Mouse (Mus musculus): ENCODE data around the gene Dcaf10. TPM values are rescaled to one million over a fixed set of nuclear protein-coding genes. Genes with fewer than 3 reads are reported as not detected.
"Not testable (repeated sequence)": the region's sequence is repeated elsewhere in the genome, so short reads cannot be mapped to it uniquely, and the experiment has no call there.

Gene Dcaf10
- total RNA-seq, 2 experiments from 2014 or later, result 18.1 to 19.0 TPM

DNA sequence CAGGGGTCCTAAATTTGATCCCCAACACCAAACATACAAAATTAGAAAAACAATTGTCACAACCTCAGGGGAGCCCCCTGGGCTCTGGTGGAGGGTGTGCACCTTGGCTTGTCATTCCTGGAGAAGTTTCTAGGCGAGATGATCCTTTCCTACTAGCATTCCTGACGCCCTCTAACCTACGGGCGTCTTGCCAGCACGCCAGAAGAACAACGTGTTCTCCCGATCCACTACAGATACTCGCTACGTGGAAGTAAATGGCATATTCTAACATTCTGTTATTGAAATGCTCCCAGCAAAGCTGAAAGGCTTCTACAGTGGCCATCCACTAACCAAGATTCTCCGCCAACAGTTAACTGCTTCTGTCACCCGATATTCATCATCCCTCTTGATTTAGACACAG is 50.7 kb downstream of the Dcaf10 start:
- peak in 1 of 2 experiments; percentile 33 for DNase-seq
- intact Hi-C loops (cut with DNase I), result no loop called here

DNA sequence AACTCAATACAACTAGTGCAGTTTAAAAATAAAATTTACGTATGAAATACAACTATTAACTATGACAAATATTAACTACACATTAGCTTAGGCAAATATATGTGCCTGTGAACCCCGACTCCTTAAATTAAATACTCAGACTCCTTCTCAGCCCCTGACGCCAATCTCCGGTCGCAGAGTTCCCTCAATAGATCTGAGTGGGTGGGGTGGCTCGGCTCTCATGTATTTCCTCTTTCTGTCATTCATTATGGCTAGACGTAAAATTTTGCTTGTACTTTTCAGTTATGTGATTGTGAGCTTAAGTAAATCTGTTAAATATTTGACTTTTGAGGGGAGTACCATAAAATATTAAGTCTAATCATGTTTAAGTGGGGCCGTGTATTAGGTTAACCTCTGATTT is 51.1 kb downstream of the Dcaf10 start:
- DNase-seq, result no peak
- intact Hi-C loops (cut with DNase I), result no loop called here

DNA sequence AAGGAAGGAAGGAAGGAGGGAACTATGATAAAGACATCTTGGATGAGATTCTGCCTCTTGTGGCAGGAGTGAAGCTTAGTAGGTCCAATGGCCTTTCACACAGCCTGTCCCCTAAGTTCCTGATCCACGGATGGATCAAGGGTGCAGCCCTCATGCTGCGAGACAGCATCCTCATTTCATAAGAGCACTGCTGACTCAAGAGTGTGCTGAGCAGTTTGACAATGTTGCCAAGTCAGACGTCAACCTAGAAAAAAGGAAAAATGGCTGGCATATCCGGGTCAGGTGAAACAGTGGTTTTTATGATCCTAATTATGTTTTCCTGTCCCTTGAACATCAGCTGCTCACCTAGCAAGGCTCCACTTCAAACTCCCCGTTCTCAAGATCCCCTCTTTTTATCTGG is 51.8 kb downstream of the Dcaf10 start:
- DNase-seq, result no peak
- intact Hi-C loops (cut with DNase I), result no loop called here

DNA sequence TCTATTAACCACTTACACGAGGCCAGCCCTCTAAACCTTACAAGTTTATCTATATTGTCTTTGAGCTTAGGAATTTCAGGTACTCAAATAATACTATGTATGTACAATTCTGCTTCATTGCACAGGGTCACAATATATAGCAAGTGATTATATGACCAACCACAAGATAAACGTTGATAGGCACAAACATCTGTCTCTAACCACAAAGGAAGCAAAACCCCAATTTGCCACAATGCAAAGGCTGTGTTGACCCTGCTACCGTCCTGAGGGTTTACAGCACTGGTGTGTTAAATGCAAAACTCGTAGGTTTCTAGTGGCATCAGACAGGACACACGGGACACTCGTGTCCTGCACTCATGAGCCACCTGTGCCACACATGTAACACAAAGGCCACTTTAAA is 54.3 kb downstream of the Dcaf10 start:
- intact Hi-C loops (cut with DNase I); DNase-seq: not testable (repeated sequence)

DNA sequence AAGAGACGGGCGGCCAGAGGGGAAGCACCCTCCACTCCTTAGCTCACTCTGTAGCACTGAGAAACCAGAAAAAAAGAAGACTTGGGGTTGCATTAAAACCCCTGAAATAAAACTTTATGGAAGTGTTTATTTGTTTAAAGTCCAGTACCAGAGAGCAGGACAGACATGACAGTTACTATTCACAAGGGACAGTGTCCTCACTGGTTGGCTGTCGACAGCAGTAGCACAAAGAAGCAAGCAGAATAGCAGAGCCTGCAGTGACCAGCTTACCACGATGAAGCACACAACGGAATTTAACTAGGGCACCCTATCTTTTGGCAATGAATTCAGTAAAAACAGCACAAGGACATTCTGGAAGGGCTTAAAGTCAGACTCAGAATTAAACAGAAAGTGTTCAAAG is 56.4 kb downstream of the Dcaf10 start:
- DNase-seq; intact Hi-C loops (cut with DNase I): not testable (repeated sequence)

DNA sequence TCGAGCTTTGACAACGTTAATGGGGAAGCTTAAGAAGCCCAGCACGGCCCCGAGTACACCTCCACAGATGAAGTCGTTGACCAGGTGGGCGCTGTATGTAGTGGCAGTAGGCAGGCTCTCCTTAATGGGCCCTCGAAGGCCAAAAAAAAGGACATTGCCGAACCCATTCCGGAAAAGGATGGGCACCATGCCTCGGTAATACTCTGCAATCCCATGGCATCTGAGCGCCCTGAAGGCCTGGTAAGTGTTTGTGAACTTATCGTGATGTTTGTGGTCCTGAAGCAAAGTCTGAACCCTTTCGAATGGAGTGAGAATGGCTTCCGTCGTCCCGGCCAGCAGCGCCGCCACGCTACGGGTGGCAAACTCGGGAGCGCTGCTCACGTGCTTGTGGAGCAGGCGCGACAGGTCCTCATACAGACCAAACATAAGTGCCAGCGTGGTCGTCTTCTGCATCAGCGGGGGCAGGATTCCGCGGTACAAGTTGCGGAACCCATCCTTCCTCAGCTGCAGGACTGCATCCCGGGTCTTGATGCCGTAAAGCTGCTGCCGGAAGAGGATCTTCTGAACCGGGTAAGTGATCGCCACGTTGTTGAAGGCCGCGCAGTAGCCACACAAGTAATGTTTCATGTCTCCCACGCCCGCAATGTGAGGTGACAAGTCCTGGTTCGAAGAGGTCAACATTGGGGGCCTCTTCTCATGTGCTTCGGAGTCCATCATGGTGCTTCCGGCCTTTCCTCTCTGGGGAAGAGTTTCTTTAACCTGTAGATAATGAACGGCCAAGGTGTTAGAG is 57.7 kb downstream of the Dcaf10 start:
- no peak for DNase-seq
- intact Hi-C loops (cut with DNase I), result loop anchor here (10.0 kb wide), 1 partner anchor 385 kb away; the partner anchor contains the start of genes Polr1e and Zbtb5

DNA sequence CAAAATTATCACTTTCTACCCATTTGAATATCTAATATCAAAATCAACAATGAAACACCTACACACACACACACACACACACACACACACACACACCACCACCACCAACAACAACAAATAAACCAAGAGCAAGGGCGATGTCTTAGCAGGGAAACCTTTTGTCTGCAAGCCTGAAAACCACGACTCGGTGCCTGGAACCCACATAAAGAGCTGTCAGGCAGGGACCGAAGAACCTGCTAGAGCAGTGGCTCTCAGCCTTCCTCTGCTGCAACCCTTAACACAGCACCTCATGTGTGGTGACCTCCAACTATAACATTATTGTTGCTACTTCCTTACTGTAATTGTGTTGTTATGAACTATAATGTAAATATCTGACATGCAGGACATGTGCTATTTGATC is 60.4 kb downstream of the Dcaf10 start:
- no peak for DNase-seq
- intact Hi-C loops (cut with DNase I), result loop anchor here (10.0 kb wide), 1 partner anchor 387 kb away; the partner anchor contains the start of genes Polr1e and Zbtb5

DNA sequence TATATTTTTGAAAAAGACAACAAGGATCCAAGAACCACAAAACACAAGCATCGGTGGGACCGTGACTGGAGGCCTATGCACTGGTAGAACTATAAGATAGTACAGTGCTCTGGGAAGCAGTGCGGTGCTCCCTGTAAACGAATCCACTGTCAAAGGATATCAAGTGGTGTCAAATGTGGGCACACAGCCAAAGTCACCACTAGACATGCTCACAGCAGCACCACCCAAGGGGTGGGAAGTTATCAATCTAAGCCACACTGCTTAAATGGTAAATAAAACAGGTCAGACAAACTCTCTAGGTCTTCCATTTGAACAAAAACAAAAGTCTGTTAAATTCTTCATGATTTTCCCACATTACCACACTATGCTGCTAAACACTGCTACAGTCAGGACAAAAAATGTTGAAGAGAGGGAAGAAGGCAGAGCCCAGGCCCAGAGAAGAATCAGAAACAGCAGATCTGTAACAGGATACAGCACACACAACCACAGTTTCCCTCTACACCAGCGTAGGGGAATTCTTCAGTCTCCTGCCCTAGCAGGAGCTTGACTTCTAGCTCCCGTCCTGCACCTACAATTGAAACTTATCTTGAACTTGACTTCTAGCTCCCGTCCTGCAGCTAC is 61.1 kb downstream of the Dcaf10 start:
- no peak for DNase-seq

DNA sequence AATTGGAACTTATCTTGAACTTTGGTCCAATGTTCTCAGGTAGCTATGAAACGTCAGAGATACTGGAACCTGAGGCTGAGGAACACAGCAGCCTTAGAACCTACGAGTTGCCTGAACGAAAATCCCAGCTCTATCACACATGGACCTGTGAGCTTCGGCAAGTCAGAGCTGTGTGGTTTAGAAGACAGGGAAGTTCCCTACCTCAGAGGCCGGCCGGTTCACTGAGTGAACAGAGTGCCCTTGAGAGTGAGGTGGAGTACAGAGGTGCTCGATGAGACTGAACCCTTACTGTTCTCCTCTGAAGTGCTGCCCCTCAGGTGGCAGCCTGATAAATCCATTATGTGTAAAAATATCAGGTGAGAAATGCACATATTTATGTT is 61.6 kb downstream of the Dcaf10 start:
- intact Hi-C loops (cut with DNase I), result loop anchor here (10.0 kb wide), 1 partner anchor 389 kb away; the partner anchor contains the start of genes Polr1e and Zbtb5
- no peak for DNase-seq

More for the DNA sequence above, 61.1 kb downstream of the Dcaf10 start:
- intact Hi-C loops (cut with DNase I), result loop anchor here (10.0 kb wide), 1 partner anchor 388 kb away; the partner anchor contains the start of genes Polr1e and Zbtb5

DNA sequence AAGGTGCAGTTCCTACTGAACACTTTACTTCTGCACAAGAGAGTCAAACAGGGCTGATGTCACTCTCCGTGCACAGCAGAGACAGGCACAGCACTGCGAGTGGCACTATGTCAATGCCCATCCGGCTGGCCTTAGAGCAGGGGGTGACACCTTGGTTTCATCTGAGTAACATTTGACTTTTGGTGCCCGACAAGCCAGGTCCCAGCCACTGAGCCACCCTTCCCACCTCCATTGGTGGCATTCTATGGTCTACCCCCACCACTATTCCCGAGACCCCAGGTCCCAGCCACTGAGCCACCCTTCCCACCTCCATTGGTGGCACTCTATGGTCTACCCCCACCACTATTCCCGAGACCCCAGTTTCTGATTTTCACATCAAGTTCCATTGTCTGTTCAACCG is 62.2 kb downstream of the Dcaf10 start:
- intact Hi-C loops (cut with DNase I), result loop anchor here (10.0 kb wide), 1 partner anchor 389 kb away; the partner anchor contains the start of genes Polr1e and Zbtb5
- no peak for DNase-seq

DNA sequence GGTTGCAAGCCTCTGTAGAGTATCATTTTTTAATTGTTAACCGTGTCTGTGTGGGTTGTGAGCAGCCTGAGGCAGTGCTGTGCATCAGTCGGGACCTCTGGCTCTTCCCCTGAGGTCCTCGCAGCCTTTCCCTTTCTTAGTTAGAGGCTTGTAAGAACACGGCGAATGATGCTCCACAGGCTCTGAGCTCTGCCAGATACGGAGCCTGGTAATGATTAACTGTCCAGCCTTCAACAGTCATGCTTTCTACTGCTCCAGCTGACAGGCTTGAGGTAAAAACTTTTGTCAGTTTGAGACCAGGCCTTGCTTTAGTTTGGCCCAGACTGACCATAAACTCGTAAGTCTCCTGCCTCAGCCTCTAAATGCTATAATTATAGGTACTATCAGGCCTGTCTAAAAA is 63.4 kb downstream of the Dcaf10 start:
- no peak for DNase-seq
- intact Hi-C loops (cut with DNase I), result loop anchor here (5.0 to 10.0 kb wide), 2 partner anchors 63 to 391 kb away; partner anchors contain the start of genes Dcaf10, Exosc3, Polr1e and Zbtb5

DNA sequence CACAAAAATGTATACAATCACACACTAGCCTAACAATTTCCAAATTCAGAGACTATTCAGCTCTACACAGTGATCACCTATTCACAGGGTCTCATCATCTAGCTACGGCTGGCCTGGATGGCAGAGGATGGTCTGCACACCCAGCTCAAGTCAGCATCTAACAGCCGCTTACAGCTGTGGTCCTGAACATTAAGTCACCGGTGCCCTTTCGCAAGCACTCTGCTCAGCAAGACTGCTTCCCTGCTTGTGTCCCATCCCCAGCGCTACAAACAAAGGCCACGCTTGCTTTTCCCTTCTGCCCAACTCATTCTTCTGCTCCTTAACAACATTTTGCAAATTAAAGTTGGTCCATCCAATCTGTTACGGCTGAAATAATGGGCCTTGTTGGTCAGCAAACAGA is 64.5 kb downstream of the Dcaf10 start:
- no peak for DNase-seq
- intact Hi-C loops (cut with DNase I), result loop anchor here (5.0 to 10.0 kb wide), 2 partner anchors 64 to 392 kb away; partner anchors contain the start of genes Dcaf10, Exosc3, Polr1e and Zbtb5

DNA sequence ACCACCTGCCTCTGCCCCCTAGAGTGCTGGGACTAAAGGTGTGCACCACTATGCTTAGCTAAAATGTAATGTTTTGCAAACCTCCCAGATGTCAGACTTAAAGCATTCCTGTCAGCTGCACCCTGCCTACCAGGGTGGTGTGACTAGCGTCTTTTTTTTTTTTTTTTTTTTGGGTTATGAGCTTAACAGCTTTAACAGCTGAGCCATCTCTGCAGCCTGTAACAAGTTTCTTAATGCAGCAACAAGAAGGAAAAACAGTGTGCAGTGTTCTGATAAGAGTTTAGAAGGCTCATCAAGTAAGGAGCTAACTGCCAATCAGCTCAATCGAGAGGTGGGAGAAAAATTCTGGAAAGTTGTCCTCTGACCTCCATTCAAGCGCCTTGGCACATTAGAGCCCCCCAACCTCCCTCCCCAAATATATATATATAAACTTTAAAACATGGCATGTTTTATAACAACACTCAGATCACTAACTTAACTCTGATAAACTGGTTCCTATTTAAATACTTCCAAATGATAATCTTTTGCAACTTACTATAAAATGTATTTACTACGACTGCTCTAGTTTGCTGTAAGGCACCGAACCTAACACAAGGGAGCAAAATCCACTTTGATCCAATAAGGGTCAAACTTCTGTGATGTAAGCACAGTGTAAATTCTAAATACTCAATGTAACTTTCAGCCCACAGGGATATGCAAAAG is 65.3 kb downstream of the Dcaf10 start:
- intact Hi-C loops (cut with DNase I), result loop anchor here (5.0 to 10.0 kb wide), 2 partner anchors 65 to 392 kb away; partner anchors contain the start of genes Dcaf10, Exosc3, Polr1e and Zbtb5
- no peak for DNase-seq

DNA sequence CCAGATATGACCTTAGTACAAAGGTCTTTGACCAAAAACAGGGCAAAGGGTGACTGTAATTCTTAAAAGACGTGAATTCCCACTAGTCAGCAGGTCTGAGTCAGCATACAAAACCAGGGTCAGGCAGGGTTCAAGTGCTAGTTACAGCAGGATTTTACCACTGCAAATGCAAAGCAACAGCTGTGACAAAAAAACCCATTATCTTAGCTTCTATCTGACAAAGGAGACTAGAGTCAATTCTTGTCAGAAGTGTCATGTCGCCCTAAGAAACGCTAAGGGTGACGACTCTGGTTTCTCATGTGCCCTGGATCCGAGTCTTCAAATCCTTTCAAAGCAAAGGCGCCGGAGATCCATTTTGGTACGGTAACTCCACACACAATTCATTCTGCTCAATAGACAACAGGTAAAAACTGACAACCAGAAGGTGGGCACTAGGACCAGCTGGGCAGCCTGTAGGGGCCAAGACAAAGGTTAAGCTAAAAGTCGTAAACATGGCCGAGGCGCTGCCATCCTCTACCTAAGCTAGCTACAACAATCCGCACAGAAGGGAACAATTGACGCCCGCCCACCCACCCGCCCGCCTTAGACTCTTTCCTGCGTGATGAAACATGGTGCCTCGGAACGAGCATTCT is 65.9 kb downstream of the Dcaf10 start:
- intact Hi-C loops (cut with DNase I), result loop anchor here (5.0 to 10.0 kb wide), 2 partner anchors 66 to 393 kb away; partner anchors contain the start of genes Dcaf10, Exosc3, Polr1e and Zbtb5
- DNase-seq, result no peak

DNA sequence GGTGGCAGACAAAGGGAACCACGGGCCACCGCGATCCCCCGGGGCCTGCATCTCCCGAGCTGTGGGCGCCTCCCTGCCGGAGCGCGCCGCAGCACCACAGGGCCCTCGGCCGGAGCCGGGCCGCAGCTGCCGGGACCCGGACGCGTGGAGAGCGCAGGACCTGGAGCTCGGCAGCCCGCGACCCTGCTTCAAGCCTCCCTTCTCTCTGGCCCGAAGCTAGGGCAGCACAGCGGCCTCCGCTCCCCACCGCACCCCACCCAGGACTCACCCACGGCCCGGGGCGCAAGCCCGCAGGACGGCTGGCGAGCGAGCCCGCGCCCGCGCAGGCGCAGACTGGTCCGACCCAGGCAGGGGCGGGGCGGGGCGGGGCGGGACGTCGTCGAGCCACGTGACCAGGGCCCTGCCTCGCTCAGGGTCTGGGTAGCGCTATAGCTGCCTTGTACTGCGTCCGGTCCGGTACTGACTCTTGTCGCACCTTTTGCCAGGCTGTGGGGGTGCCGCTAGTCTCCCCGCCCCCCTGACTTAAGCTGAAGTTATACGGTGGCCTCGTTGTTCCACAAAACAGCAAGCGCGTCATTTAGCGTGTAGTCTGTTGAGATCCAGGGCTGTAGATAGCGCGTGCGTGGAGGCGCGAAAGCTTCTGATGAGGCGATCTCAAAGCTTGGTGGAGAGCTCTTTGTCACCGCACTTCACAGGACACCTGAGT is 66.7 kb downstream of the Dcaf10 start, which contains the start of gene Slc25a51:
TSS of gene Slc25a51 (minus strand) at position 340 of the 706 bp plus-strand sequence.
- peak; percentile 87 to 90 for DNase-seq
- intact Hi-C loops (cut with DNase I), result loop anchor here (5.0 to 10.0 kb wide), 2 partner anchors 66 to 394 kb away; partner anchors contain the start of genes Dcaf10, Exosc3, Polr1e and Zbtb5

DNA sequence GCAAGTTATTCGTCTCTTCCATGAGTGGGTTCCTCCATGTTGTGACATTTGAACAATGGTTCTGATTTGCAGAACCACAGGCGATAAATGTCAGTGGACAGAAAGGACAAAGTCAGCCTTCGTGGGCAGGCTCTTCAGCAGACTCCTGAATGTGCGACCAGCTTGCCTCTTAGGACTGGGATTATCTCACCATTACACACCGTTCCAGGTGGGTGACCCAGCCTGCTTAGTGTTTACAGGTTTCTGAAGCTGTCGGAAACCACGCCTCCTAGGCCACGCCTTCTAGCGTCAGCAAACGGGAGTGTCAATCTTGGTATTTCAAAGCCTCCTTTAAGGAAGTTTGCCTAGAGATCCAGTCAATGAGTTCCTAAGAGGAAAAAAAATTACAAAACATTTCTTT is 67.4 kb downstream of the Dcaf10 start:
- intact Hi-C loops (cut with DNase I), result loop anchor here (5.0 to 10.0 kb wide), 2 partner anchors 67 to 394 kb away; partner anchors contain the start of genes Dcaf10, Exosc3, Polr1e and Zbtb5
- peak; percentile 68 to 78 for DNase-seq

DNA sequence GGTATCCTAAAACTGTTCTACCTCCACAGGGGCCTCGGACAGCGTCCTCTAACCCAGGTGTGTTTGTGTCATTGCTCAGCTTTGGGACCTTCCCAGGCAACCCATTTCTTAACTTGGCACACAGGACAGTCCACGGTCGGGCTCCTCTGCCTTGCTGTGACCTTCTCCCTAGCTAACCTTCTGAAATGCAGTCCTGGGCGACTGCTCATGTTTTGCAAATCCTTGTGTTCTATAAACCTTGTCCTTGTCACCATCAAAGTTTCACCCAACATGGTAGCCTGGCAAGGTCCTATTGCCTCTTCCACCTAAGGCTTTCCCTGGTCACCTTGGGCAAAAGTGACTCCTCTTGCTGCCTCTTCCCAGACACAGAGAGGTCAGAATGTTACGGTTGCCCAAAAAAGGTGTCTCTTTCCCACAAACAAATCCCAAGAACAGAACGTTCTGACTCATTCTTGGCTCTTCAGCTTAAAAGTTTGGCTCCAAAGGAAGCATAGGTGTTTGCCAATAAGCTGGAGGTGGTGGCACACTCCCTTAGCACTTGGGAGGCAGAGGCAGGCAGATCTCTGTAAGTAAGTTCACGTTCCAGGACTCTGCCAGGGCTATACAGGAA is 69.4 kb downstream of the Dcaf10 start:
- no peak for DNase-seq
- intact Hi-C loops (cut with DNase I), result no loop called here

DNA sequence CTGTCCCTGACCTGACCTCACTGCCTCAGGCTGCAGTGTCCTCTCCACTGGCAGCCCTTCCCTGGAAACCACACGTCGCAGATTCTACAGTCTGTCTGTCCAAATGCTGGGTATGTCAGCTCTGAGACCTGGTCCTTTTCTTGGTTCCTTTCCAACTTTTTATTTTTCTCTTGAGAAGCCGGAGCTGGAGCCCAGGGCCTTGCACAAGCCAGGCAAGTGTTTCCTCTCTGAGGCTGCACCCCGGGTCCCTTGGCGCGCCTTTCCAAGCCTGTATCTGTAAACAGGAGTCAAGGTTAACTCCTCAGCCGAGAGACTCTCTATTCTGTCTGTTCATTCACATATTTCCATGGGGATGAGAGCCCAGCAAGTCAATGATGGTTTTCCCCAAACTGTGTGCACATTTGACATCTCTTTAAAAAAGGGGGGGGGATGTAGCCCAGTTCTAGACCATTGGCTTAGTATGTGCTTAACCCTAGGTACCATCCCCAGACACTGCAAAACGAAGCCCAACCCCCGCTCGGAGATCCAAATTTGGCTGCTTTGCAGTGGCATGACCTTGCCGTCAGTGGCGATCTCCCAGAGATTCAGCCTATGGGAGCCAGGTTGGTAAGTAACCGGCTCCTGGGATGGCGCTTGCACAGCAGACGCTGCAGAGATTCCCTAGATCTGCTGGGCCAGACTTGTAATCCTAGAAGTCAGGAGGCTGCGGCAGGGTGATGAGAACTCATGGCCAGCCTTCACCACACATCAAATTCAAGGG is 70.7 kb downstream of the Dcaf10 start:
- intact Hi-C loops (cut with DNase I), result no loop called here
- DNase-seq, result no peak

Measured in heart, postnatal 14 days (tissue).